Mouse (Mus musculus): ENCODE measurements around the gene Gm2022. TPM values are rescaled to one million over a fixed set of nuclear protein-coding genes. Genes with fewer than 3 reads are reported as not detected.
"Not testable (repeated sequence)": the region's sequence is repeated elsewhere in the genome, so short reads cannot be mapped to it uniquely, and the experiment has no call there.

The Gm2022 gene
- total RNA-seq (2021), result not detected
- long read RNA-seq, experiment 1, result 0 reads
- long read RNA-seq, experiment 2, result 0 reads

GRCm38 (mm10) chr12:87895070-87895469 lies at the start of gene Gm2022:
TSS of gene Gm2022 (plus strand) at chr12:87895370.
- DNase-seq (ENCODE audit: low spot score in 2 of 2), result not testable (repeated sequence)

- DNase-seq (ENCODE audit: low spot score in 2 of 2), result not testable (repeated sequence)
These were observed 44.5 kb upstream of the Gm2022 start for GRCm38 (mm10) chr12:87850657-87851056.

- not testable (repeated sequence) for DNase-seq (ENCODE audit: low spot score in 2 of 2)
These were observed 39.1 kb upstream of the Gm2022 start for GRCm38 (mm10) chr12:87856067-87856466.

- not testable (repeated sequence) for DNase-seq (ENCODE audit: low spot score in 2 of 2)
These were observed 33.2 kb upstream of the Gm2022 start for GRCm38 (mm10) chr12:87861740-87862692.

- not testable (repeated sequence) for DNase-seq (ENCODE audit: low spot score in 2 of 2)
These were observed 31.5 kb upstream of the Gm2022 start for GRCm38 (mm10) chr12:87863638-87864037.

GRCm38 (mm10) chr12:87864048-87864447 lies 31.1 kb upstream of the Gm2022 start:
- not testable (repeated sequence) for DNase-seq (ENCODE audit: low spot score in 2 of 2)

GRCm38 (mm10) chr12:87873772-87874171 lies 21.4 kb upstream of the Gm2022 start, which contains the start of gene Gm2016:
TSS of gene Gm2016 (plus strand) at chr12:87874072.
- DNase-seq (ENCODE audit: low spot score in 2 of 2), result not testable (repeated sequence)

- not testable (repeated sequence) for DNase-seq (ENCODE audit: low spot score in 2 of 2)
These were observed 24.6 kb downstream of the Gm2022 start, which contains the start of gene Gm2035 for GRCm38 (mm10) chr12:87919721-87920120. TSS of gene Gm2035 (minus strand) at chr12:87919857.

Other genes with a start within 250 kb of the Gm2022 start
- not detected for gene Gm21319, start 119.6 kb upstream of the Gm2022 start, total RNA-seq (2021)
- gene Gm21936, start 99.9 kb upstream of the Gm2022 start, total RNA-seq (2021), result not detected
- gene BB287469, start 78.8 kb upstream of the Gm2022 start, total RNA-seq (2021), result not detected
- gene Gm2001, start 53.0 kb upstream of the Gm2022 start, total RNA-seq (2021), result not detected
- not detected for gene Gm2016, start 21.3 kb upstream of the Gm2022 start, total RNA-seq (2021)
- gene Gm2035, start 24.5 kb downstream of the Gm2022 start, total RNA-seq (2021), result not detected
- not detected for gene Gm2042, start 58.7 kb downstream of the Gm2022 start, total RNA-seq (2021)
- not detected for gene Gm2075, start 116.5 kb downstream of the Gm2022 start, total RNA-seq (2021)
- gene Gm6803, start 123.4 kb downstream of the Gm2022 start, total RNA-seq (2021), result not detected
- gene Gm2056, start 131.6 kb downstream of the Gm2022 start, total RNA-seq (2021), result not detected
- not detected for gene Gm16368, start 188.3 kb downstream of the Gm2022 start, total RNA-seq (2021)

Data from adrenal gland, postnatal 4 days (tissue).